Mouse (Mus musculus): ENCODE measurements around the gene Cldn9. TPM values are rescaled to one million over a fixed set of nuclear protein-coding genes. Genes with fewer than 3 reads are reported as not detected.

Cldn9 gene
- polyA plus RNA-seq, 1 experiment from 2014 or later: 7.6 TPM

GRCm38 (mm10) chr17:23676473-23677031 is 7.3 kb downstream of the Cldn9 start:
- peak; percentile 52 for DNase-seq (ENCODE audit: low spot score)
- peaks cover 29% of the 10 kb centered on the region for H3K4me1 ChIP-seq (ENCODE audit: control insufficient read depth, insufficient read depth, low read length)
- peak overlapping the region; percentile 39 for H3K4me3 ChIP-seq (ENCODE audit: low read depth, low read length)
- 1% methylated on average over 36 of the region's 37 CpGs for WGBS
- no peak overlapping the region; the same call in 1 of the 2 replicates for H3K9ac ChIP-seq (ENCODE audit: low read length)
- H3K36me3 ChIP-seq (ENCODE audit: control insufficient read depth, insufficient read depth, low read length): no peaks in the 10 kb centered on the region
- H3K9me3 ChIP-seq (ENCODE audit: control insufficient read depth, low read length): no peaks in the 10 kb centered on the region
- H3K27me3 ChIP-seq (ENCODE audit: control insufficient read depth, insufficient read depth, low read length): peaks cover 48% of the 10 kb centered on the region
- peak overlapping the region; percentile 70 for H3K4me2 ChIP-seq (ENCODE audit: low read depth, severe bottlenecking)
- no peak for ATAC-seq (ENCODE audit: insufficient number of reproducible peaks, low FRiP score, low TSS enrichment, low read depth)
- H3K27ac ChIP-seq (replicated peaks; ENCODE audit: low read depth, low read length): no peak overlapping the region

GRCm38 (mm10) chr17:23675564-23676281 is 8.1 kb downstream of the Cldn9 start:
- peaks cover 29% of the 10 kb centered on the region for H3K4me1 ChIP-seq (ENCODE audit: control insufficient read depth, insufficient read depth, low read length)
- H3K27ac ChIP-seq (replicated peaks; ENCODE audit: low read depth, low read length): no peak overlapping the region
- H3K4me3 ChIP-seq (ENCODE audit: low read depth, low read length): peak overlapping the region; percentile 39; the same call in 1 of the 2 replicates
- H3K9ac ChIP-seq (ENCODE audit: low read length): no peak overlapping the region
- peaks cover 39% of the 10 kb centered on the region for H3K27me3 ChIP-seq (ENCODE audit: control insufficient read depth, insufficient read depth, low read length)
- DNase-seq (ENCODE audit: low spot score) (peak; percentile 55), ATAC-seq (ENCODE audit: insufficient number of reproducible peaks, low FRiP score, low TSS enrichment, low read depth) (no peak)
- WGBS: 10% methylated on average over 15 of the region's 15 CpGs
- H3K4me2 ChIP-seq (ENCODE audit: low read depth, severe bottlenecking): peak overlapping the region; percentile 70
- H3K9me3 ChIP-seq (ENCODE audit: control insufficient read depth, low read length): no peaks in the 10 kb centered on the region
- no peaks in the 10 kb centered on the region for H3K36me3 ChIP-seq (ENCODE audit: control insufficient read depth, insufficient read depth, low read length)

- ATAC-seq (ENCODE audit: insufficient number of reproducible peaks, low FRiP score, low TSS enrichment, low read depth): no peak
- no peak overlapping the region for H3K27ac ChIP-seq (replicated peaks; ENCODE audit: low read depth, low read length)
- H3K4me2 ChIP-seq (ENCODE audit: low read depth, severe bottlenecking): 0 out of 2 replicates have a peak overlapping the region, but pooled peaks have one; percentile 70
- H3K27me3 ChIP-seq (ENCODE audit: control insufficient read depth, insufficient read depth, low read length): peaks cover 34% of the 10 kb centered on the region
- H3K4me3 ChIP-seq (ENCODE audit: low read depth, low read length): no peak overlapping the region
- no peak overlapping the region for H3K9ac ChIP-seq (ENCODE audit: low read length)
- WGBS: 26% methylated on average over 5 of the region's 5 CpGs
- H3K4me1 ChIP-seq (ENCODE audit: control insufficient read depth, insufficient read depth, low read length): peaks cover 29% of the 10 kb centered on the region
- H3K9me3 ChIP-seq (ENCODE audit: control insufficient read depth, low read length): no peaks in the 10 kb centered on the region
- no peak for DNase-seq (ENCODE audit: low spot score)
- peaks cover under 1% of the 10 kb centered on the region; the same call in 1 of the 2 replicates for H3K36me3 ChIP-seq (ENCODE audit: control insufficient read depth, insufficient read depth, low read length)
These were observed 8.7 kb downstream of the Cldn9 start for GRCm38 (mm10) chr17:23675127-23675526.

- peak overlapping the region; percentile 76 for H3K4me2 ChIP-seq (ENCODE audit: low read depth, severe bottlenecking)
- peak overlapping the region; percentile 41; the same call in 1 of the 2 replicates for H3K9ac ChIP-seq (ENCODE audit: low read length)
- no peak for ATAC-seq (ENCODE audit: insufficient number of reproducible peaks, low FRiP score, low TSS enrichment, low read depth)
- H3K27me3 ChIP-seq (ENCODE audit: control insufficient read depth, insufficient read depth, low read length): peaks cover 26% of the 10 kb centered on the region
- H3K36me3 ChIP-seq (ENCODE audit: control insufficient read depth, insufficient read depth, low read length): peaks cover 3% of the 10 kb centered on the region; the same call in 1 of the 2 replicates
- no peak overlapping the region for H3K27ac ChIP-seq (replicated peaks; ENCODE audit: low read depth, low read length)
- H3K4me3 ChIP-seq (ENCODE audit: low read depth, low read length): peak overlapping the region; percentile 55
- H3K9me3 ChIP-seq (ENCODE audit: control insufficient read depth, low read length): no peaks in the 10 kb centered on the region
- H3K4me1 ChIP-seq (ENCODE audit: control insufficient read depth, insufficient read depth, low read length): peaks cover 27% of the 10 kb centered on the region
- no peak for DNase-seq (ENCODE audit: low spot score)
- WGBS: 35% methylated on average over 9 of the region's 9 CpGs
These were observed 9.4 kb downstream of the Cldn9 start for GRCm38 (mm10) chr17:23674271-23674952.

GRCm38 (mm10) chr17:23673424-23674073 is 10.3 kb downstream of the Cldn9 start, which contains the start of the genes Hcfc1r1 and Thoc6:
Hcfc1r1 (plus strand) TSS chr17:23673596.
Thoc6 (minus strand) TSS chr17:23673882.
- WGBS: under 1% methylated on average over 45 of the region's 45 CpGs
- DNase-seq (ENCODE audit: low spot score) (peak; percentile 94), ATAC-seq (ENCODE audit: insufficient number of reproducible peaks, low FRiP score, low TSS enrichment, low read depth) (peak; percentile 91)
- peak within 1 kb of the TSS; percentile 61 for H3K9ac ChIP-seq (ENCODE audit: low read length)
- peaks cover 23% of the 10 kb centered on the region for H3K4me1 ChIP-seq (ENCODE audit: control insufficient read depth, insufficient read depth, low read length)
- no peaks in the 10 kb centered on the region for H3K9me3 ChIP-seq (ENCODE audit: control insufficient read depth, low read length)
- H3K36me3 ChIP-seq (ENCODE audit: control insufficient read depth, insufficient read depth, low read length): peaks cover 6% of the 10 kb centered on the region
- peak within 1 kb of the TSS; percentile 76 for H3K4me2 ChIP-seq (ENCODE audit: low read depth, severe bottlenecking)
- no peak within 1 kb of the TSS; the same call in 1 of the 2 replicates for H3K27ac ChIP-seq (replicated peaks; ENCODE audit: low read depth, low read length)
- H3K27me3 ChIP-seq (ENCODE audit: control insufficient read depth, insufficient read depth, low read length): peaks cover 18% of the 10 kb centered on the region
- H3K4me3 ChIP-seq (ENCODE audit: low read depth, low read length): peak within 1 kb of the TSS; percentile 55

- Histone ChIP-seq H3K9ac (ENCODE audit: low read length) (no peak overlapping the region), H3K27me3 (ENCODE audit: control insufficient read depth, insufficient read depth, low read length) (peaks cover 15% of the 10 kb centered on the region), H3K4me3 (ENCODE audit: low read depth, low read length) (no peak overlapping the region), H3K9me3 (ENCODE audit: control insufficient read depth, low read length) (no peaks in the 10 kb centered on the region), H3K27ac (replicated peaks; ENCODE audit: low read depth, low read length) (no peak overlapping the region), H3K4me2 (ENCODE audit: low read depth, severe bottlenecking) (peak overlapping the region; percentile 76), H3K4me1 (ENCODE audit: control insufficient read depth, insufficient read depth, low read length) (peaks cover 23% of the 10 kb centered on the region), H3K36me3 (ENCODE audit: control insufficient read depth, insufficient read depth, low read length) (peaks cover 6% of the 10 kb centered on the region)
- DNase-seq (ENCODE audit: low spot score) (no peak), ATAC-seq (ENCODE audit: insufficient number of reproducible peaks, low FRiP score, low TSS enrichment, low read depth) (no peak)
- 71% methylated on average over 3 of the region's 3 CpGs for WGBS
These were observed 11.1 kb downstream of the Cldn9 start for GRCm38 (mm10) chr17:23672761-23673160.

GRCm38 (mm10) chr17:23671519-23671918 is 12.3 kb downstream of the Cldn9 start:
- 99% methylated on average over 3 of the region's 3 CpGs for WGBS
- no peak for ATAC-seq (ENCODE audit: insufficient number of reproducible peaks, low FRiP score, low TSS enrichment, low read depth)

More at GRCm38 (mm10) chr17:23671519-23671918, 12.3 kb downstream of the Cldn9 start:
- Histone ChIP-seq H3K4me3 (ENCODE audit: low read depth, low read length) (no peak overlapping the region), H3K27ac (replicated peaks; ENCODE audit: low read depth, low read length) (no peak overlapping the region), H3K9me3 (ENCODE audit: control insufficient read depth, low read length) (no peaks in the 10 kb centered on the region), H3K4me1 (ENCODE audit: control insufficient read depth, insufficient read depth, low read length) (peaks cover 15% of the 10 kb centered on the region), H3K4me2 (ENCODE audit: low read depth, severe bottlenecking) (no peak overlapping the region), H3K27me3 (ENCODE audit: control insufficient read depth, insufficient read depth, low read length) (peaks cover 11% of the 10 kb centered on the region), H3K9ac (ENCODE audit: low read length) (no peak overlapping the region), H3K36me3 (ENCODE audit: control insufficient read depth, insufficient read depth, low read length) (peaks cover 10% of the 10 kb centered on the region)
- DNase-seq (ENCODE audit: low spot score): no peak

All from limb, embryonic 11.5 days (tissue).